Mouse (Mus musculus) heart, adult 11 months (tissue): ENCODE results near the gene Itprip.
A peak's percentile ranks its signal among the peaks of the same experiment; 100 is the strongest.

Experiments used
- DNase-seq: peaks from one replicate; pipeline ENCODE4 v3.0.0; 2022

Gene Itprip

DNA sequence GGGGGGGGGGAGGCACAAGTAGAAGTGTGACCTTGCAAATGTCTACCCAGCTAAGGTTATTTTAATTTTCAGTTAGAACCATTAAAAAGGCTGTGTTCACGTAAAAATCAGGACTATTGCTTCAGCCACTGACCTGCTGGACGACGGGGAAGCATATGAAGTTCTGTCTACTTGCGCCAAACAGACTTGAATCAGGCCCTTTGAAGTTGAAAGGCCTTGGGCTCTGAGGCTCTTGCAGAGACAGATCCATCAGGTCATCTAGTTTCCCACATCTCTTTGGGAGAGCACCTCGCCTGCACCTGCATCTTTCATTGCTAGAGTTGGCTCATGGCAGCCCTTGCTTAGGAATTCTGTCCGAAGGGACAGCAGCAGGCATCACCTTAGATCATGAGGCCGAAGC lies 5.8 kb downstream of the Itprip start:
- DNase-seq, result no peak

DNA sequence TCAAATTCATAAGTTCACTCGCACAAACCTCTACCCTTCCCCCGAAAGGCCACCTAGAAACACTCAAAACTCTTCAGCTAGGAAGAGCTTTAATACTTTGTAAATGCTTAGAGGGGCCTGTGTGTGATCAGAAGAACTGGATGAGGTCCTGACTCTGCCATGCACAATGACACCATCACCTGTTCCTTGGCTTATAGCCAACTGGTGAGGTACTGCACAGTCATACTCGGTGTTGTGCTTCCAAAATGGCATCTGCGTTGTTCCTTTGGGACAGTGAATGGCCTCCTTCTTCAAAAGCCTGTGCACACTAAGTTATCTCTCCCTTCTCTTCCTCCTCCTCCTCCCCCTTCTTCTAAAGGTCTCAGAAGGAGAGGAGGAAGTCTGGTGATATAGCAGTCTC lies 8.3 kb downstream of the Itprip start:
- DNase-seq, result no peak

DNA sequence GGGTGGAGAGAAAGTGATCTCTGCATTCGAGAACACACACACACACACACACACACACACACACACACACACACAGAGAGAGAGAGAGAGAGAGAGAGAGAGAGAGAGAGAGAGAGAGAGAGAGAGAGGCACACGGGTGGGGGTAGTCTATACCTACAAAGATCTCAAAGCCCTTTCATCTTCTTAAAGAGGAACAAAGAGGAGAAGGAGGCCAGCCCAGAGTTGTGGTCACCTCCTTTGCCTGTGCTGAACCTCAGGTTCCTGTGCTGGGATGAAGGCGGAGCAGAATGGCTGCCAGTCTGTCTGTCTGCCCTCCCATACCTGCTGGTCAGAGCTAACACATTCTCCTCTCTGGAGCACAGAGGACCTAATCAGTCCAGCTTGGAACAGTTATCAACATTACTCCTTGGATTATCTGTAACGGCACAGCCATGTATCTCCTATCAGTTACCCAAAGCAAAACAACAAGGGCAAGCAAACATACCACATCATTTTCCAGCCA lies 8.9 kb downstream of the Itprip start:
- no peak for DNase-seq

DNA sequence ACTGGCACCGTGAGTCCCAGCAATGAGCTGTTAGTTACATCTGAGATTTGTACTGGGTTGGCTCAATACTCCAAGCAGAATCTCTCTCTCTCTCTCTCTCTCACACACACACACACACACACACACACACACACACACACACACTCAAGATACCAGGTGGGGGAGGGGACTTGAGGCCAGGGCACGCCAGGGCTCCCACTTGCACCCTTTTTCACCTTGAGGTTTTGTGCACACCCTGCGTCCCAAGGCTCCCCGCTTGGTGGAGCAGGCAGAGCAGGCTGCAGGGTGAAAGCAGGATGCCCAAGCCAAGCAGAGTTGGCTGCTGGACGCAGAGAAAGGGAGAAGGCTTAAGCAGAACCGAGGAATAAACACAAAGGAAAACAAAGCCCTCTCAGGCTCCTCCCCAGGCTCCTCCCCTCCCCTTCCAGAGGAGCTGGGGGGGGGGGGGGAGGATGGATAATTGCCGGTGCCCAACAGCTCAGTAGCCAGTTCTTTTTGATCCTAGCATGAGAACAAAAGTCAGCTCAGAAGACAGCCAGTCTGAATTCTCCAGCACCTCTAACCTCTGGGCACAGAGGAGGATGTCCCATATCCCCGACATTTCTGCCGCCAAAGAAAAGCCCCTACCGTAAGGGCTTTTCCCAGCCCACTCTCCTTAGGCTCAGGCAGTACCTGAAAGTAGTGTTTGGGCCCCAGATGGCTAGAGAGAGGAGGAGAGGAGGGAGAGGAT lies 9.5 kb downstream of the Itprip start:
- peak; percentile 92 for DNase-seq

DNA sequence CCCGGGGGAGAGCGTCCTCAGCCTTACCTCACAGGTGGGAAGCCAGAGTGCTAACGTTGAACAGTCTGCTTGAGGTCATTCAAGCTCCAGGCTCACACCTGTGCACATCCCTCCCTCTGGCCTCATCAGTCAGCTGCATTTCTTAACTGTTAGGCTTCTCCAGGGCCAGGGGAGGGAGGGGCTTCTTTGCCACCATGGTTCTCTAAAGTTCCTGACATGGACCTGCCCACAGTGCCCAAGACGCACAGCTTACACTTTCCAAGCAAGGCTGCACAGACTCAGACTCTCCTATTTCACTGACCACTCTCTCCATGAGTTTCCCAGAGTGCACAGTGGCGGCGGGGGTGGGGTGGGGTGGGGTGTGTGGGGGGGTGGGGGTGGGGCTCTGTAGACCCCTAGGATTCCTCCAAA lies 10.1 kb downstream of the Itprip start:
- no peak for DNase-seq

DNA sequence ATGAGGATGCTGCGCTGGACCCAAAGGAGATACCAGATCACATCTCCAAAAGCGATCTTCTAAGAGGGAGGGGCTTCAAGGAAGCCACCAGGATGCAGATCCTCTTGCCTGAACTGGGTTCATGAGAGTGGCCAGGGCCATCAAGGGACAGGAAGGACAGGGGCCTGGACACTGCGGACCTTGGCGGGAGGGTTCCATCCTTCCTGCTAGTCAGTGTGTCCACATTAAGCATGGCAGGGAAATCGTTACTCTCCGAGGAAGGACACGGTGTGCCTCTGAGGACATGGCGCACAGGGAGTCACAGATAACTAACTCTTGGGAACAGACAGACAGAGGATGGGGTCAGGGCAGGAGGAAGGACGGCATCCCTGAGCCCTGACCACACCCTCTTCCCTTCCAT lies 11.5 kb downstream of the Itprip start:
- peak; percentile 90 for DNase-seq

DNA sequence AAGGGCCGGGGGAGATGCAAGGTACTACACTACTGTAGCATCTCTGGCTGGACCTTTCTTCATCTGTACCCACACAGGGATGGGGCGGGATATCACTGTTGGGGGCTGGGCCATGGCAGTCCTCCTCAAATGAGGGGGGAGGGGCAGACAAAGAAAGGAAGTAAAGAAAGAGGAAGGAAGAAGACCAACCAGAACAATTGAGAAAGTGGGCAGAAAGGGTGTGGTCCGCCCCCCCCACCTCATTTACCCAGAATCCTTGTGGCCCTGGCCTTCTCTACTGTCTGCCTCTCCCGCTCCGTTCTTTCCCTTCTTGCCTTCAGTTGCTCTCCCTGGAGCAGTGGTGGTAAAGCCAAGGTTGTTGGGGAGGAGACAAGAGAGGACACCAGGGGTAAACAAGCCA lies 13.5 kb downstream of the Itprip start:
- peak; percentile 89 for DNase-seq

DNA sequence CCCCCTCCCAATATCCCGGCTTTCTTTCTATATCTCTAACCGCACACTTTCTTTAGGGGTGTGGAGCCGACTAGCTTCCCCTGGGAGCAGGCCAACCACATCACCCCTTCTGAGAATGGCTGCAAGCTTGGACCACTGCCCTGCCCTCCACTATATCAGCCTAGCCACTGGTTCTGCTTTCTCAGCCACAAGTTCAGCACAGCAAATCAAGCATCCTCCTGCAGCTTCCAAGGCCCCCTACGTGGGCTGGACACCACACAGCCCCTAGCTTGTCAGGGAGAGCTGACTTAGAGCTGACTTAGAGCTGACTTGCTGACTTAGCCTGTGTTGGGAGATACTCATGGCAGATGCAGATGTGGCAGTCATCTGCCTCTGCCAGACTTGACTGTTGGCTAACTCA lies 14.0 kb downstream of the Itprip start:
- DNase-seq, result no peak

DNA sequence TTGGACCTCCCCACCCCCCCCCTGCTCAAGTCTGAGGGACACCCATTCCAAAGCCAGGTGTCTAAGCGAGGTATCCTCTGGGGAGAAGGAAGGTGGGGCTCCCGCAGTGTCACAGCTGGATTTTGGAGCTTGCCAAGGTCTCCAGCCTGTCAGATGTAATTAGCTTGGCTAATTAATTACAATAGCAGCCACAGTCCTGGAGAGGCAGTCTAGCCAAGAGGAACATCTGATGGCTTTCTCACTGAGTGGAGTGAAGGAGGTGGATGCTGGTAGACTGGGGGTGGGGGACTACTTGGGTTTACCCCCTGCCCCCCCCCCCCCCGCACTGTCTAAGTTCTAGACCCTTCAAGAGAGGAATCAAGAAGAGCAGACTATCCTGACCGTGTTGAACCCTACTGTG lies 15.4 kb downstream of the Itprip start:
- no peak for DNase-seq

DNA sequence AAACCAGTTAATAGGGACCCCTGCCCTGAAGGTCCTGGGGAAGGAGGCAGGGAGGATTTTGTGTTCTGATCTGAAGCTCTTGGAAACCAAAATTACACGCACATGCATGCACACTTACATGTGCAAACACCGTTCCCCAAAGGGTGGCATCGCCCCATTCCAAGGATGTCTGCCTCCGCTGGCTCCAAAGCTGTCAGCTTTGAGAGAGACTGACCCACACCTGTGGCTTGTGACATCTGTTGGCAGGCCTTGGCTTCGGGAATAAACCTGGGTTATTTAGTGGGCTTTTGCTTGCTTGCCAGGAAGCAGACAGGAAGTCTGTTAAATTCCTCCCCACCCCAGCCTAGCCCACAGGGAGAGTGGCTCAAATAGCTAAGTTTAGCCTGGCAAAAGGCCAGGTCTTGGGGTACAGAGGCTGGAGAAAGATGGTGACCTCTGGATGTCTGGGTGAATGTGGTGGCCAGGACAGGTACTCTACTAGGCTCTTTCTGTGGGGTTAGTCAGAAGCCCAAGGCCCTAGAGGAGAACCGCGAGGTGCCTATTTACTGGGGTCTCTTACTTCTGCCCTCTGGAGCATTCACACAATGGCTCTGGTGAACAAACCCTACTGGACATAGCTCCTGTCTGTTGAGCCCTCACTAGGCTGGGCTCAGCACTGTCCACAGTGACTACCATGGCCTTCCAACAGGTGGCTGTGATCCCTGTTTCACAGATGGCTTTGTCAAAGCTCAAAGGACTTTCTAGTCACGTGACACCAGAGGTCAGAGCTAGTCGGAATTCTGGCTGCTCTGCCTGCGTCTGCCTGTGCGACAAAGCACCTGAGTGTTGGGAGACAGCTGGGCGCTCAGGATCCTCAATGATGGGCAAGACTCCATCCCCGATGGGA lies 16.5 kb downstream of the Itprip start:
- DNase-seq, result peak; percentile 96

DNA sequence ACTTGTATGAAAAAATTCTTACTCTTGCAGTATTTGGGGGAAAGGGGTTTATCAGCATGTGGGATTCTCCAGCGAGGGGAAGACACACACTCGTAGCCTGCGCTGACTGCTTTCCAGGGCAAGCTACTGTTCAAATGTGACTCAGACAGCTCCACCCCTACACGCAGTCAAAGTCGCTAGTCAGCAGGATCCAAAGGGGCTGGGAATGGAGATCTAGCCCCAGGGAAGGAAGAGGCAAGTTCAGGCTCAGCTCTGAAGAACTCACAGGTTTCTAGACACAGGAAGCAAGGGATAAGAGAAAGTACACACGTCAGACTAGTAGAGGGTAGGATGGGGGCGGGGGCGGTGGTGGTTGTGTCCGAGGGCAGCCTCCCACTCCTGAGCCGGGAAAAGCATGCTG lies 18.5 kb downstream of the Itprip start:
- no peak for DNase-seq

DNA sequence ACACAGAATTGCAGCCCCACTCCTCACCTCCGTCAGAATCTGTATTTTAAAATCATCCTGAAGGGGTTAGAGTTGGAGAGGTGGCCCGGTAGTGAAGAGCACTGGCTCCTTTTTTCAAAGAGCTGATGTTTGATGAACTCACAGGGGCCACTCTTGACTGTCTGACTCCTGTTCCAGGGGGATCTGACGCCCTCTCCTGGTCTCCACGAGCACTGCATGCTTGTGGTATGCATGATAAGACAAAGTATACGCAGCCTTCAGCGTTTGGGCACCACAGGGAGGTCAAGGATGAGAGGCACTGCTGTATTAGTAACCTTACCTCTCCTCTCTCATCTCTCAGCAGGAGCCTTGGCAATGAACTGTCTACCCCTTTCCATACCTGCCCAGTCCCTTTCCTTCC lies 19.1 kb downstream of the Itprip start:
- DNase-seq, result no peak

DNA sequence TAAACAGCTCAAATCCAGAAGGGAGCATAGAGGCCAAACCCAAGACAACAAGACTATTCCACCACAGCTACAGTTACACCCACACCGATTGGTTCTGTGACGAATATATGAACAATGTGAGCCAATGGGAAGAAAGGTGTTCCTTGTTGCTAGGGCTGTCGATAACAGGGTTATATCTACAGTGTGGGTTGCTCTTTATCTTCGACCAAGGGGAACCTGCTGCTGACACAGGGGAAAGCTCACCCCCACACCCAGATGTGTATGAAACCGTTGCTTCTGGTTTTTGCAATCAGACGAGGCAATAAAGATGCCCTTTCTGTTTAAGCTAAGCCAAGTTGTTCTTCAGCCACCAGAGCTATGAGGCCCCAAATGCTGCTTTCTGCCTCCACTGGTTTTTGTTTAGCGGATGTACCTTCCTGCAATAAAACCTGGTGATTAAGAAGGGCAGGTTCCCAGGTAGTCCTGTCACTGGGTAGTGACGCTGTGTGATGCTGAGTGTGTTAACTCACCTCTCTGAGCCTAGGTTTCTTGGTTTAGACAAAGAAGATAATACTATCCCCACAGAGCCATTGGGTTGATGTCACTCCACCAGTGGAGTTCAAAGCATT lies 20.5 kb downstream of the Itprip start:
- no peak for DNase-seq

DNA sequence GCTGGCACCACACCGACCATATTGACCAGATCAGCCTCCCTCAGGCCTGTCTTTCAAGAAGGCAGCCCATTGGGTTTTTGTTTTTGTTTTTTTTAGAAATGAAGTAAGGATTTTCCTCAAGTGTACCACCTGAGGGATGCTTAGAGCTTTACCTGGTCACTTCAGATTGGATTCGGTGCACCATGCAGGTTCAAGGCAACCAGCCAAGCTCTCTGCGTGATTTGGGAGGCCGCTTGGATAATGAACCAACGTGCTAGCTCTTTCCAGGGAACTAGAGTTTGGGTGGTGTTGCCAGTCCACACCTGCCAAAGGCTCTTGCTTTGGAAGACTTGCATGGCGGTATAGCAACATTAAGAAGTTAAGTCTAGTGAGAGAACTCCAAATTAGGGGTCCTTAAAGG lies 26.0 kb downstream of the Itprip start:
- no peak for DNase-seq

DNA sequence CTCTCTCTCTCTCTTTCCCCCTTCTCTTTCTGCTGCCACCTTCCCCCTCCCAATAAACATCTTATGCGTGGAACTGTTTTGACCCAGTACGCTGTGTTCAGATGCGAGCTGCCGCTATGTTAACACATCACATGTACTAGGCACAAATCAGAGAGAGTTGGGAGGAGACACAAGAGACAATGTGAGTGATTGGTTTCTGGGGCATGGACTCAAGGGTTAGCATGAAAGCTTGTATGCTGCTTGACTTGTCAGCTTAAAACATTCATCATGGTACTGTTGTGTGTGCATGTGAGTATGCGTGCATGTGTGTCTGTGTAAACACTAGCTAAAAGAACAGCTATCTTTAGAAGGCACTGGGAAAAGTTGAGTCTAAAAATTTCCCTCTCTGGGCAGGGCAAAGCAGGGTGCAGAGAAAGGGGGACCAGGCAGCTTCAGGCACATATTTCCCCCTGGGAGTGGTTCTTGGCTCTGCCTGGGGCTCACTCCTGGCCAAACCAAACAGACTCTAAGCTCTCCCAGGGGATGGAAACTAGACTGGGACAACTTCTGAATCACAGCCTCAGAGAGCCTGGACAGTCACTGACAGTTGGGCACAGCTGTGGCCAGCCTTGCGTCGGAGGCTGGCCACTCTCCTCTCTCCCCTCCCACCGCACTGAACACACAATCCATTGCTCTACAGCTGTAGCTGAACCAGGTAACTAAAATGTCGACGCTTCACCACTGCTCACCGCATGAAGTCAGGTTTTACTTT lies 27.4 kb downstream of the Itprip start:
- peak; percentile 98 for DNase-seq

DNA sequence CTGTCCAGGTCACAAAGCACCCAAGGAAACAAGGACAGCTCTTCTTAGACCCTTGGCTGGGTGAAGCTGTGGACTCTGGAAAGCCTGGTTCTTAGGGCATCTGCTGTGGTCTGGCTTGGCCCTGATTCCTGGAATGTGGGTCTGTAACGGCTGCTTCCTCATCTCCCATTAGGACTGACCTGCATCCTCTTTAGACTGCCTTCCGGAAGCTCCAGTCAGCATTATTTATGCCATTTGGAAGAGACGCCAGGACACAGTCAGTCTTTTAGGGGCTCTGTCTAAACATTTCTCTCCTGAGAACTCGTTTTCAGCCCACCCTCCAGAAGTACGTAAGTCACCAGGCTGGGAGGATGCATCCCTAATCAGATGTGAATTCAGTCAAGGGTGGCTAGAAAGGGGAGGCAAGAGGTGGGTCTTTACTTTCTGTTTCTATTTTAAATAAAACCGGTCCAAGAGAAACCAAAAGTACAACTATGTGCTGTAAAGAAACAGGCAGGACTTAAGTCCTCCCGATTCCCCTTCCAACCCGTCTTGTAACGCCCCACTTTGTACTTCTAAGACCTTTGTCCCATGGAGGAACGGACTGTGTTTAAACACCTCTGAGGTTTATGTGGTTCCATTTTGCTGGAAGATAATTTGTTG lies 28.5 kb downstream of the Itprip start:
- peak; percentile 92 for DNase-seq

DNA sequence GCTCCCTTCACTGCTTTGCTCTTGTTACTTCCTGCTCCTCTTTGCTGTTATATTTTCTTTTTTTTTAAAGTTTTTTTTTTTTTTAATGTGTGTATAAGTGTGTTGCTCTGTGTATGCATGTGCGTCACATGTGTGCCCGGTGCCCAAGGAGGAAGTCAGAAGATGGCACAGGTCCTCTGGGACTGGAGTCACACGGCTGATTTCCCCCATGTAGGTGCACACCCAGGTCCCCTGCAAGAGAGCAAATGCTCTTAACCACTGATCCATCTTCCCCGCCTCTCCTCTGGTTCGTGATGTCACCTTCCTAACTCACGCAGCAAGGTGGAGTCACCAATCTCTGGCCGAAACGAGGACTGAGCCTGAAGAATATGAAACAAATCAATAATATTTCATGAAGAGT lies 31.1 kb downstream of the Itprip start:
- DNase-seq, result peak; percentile 92

DNA sequence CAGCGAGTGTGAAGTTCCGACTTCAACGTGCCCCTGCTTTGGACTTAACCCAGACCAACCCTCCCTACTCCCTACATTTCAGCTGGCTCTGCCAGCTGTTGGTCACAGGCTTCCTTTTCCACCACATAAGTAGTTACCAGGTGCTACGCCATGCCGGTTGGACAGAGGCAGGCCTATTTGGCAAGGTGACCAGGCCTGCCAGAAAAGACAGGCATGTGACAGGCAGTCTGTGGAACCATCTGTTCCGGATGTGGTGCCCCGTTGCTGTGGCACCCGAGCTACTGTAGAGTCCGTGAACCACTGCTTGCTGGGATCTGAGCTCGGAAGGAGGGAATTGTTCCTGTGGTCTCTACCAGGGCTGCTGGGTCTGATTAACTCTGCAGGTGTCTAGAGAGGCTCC lies 31.7 kb downstream of the Itprip start:
- peak; percentile 97 for DNase-seq

DNA sequence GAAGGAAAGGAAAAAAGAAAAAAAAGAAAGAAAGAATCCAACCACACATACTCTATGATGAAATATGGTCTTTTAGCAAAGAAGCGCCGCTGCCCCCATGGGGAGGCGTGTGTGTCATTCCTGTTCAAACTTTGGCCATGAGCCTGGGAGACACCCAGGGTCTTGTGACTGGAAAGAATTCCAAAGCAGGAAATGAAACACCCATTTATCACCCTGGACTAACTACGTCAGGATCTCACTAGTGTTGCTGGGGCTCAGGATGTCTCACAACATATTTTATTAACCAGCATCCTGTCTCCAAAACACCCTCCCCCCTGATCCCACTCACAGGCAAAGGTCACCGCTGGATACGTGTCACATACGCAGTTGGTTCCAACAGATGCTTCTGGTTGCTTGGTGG lies 32.5 kb downstream of the Itprip start:
- peak; percentile 97 for DNase-seq

DNA sequence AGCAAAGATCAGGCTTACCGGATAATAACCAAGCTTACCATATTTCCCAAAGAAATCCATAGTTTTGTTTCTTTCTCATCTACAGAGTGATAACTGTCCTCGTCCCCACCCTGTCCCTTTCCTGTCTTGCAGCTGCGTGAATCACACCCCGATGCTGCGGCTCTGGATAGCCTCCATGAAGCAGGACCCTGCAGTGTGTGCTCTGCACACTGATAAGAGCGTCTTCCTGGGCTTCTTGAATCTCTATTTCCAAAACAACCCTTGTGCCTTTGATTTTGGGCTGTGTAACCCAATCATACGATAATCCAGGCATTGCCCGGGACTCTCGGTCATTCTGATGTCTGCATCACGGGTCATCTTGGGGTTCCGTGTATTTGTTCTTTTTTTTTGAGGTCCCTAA lies 33.2 kb downstream of the Itprip start:
- no peak for DNase-seq

DNA sequence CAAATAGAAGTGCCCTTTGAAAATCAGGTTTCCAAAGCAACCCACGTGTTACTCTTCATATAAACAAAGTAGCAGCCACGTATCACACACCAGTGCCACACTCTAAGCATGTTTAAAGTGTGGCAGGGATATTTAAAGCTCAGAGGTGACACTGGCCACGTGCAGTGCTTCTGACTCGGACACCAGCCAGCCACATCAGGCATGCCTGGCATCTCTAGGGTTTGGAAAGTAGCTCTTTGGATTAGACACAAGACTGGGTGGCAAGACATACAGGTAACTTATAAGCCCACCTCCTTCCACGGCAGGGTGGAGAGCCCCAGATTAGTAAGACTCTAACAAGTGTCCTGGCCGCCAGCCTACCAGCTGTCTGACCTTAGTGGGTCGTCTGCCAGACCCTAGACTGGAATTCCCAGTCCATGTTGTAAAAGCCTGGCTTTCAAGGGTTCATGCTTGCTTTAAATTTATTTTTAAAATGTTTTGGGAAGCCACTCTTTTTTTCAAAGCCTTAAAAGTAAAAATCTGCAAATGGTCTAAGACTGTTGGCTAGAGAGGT lies 33.8 kb downstream of the Itprip start:
- peak; percentile 94 for DNase-seq
